Mouse (Mus musculus) ES-E14 (cell line): ENCODE data around the gene Man2b1. TPM values are rescaled to one million over a fixed set of nuclear protein-coding genes. Genes with fewer than 3 reads are reported as not detected.
"Not testable (repeated sequence)": the region's sequence is repeated elsewhere in the genome, so short reads cannot be mapped to it uniquely, and the experiment has no call there.

ENCODE experiments used
- DNase-seq: peaks from one replicate; pipeline ENCODE4 v3.0.0-alpha.2; 2013; ENCODE audit warnings: low read depth, low spot score
- H3K27ac ChIP-seq: 2 replicates; pipeline ENCODE4 v1.5.1; 2012; ENCODE audit warnings: low read depth, mild to moderate bottlenecking, low read length, moderate library complexity, mixed read lengths; ENCODE audit not compliant: poor library complexity, insufficient read depth, severe bottlenecking
- H3K36me3 ChIP-seq: 2 replicates; pipeline ENCODE4 v1.6.1; 2012; ENCODE audit warnings: mild to moderate bottlenecking, low read length, moderate library complexity, mixed read lengths; ENCODE audit not compliant: control insufficient read depth, poor library complexity, insufficient read depth, severe bottlenecking
- H3K4me1 ChIP-seq, 2 experiments: fragments of 150-350 bp in 1 of 2; sonication (generic) in 1 of 2; 2 replicates each; pipeline ENCODE4 v1.6.1; 2012; ENCODE audit warnings: low read length in 2 of 2, mild to moderate bottlenecking in 1 of 2, mixed read lengths in 1 of 2; ENCODE audit not compliant: control insufficient read depth in 2 of 2, insufficient read depth in 2 of 2, poor library complexity in 1 of 2
- H3K4me3 ChIP-seq, 2 experiments: fragments of 150-350 bp in 1 of 2; sonication (generic) in 1 of 2; 2 replicates each; pipeline ENCODE4 v1.5.1; 2012; ENCODE audit warnings: low read length in 2 of 2, low read depth in 1 of 2, mild to moderate bottlenecking in 1 of 2, mixed read lengths in 1 of 2; ENCODE audit not compliant: insufficient read depth in 1 of 2, poor library complexity in 1 of 2, severe bottlenecking in 1 of 2
- H3K9ac ChIP-seq: 2 replicates; pipeline ENCODE4 v1.6.1; 2012; ENCODE audit warnings: low read depth, mild to moderate bottlenecking, low read length, mixed read lengths; ENCODE audit not compliant: poor library complexity, insufficient read depth, severe bottlenecking
- H3K9me3 ChIP-seq: fragments of 150-350 bp; sonication (generic); 2 replicates; pipeline ENCODE4 v1.6.1; 2012; ENCODE audit warnings: low read depth, mild to moderate bottlenecking, low read length; ENCODE audit not compliant: control insufficient read depth, insufficient read depth
- CHD2 ChIP-seq: IDR thresholded peaks from 2 replicates; pipeline ENCODE4 v1.6.1; 2014; ENCODE audit warnings: mild to moderate bottlenecking, low read depth, low read length, inconsistent platforms
- HCFC1 ChIP-seq: IDR thresholded peaks from 2 replicates; pipeline ENCODE4 v1.6.1; 2012; ENCODE audit warnings: low read length, inconsistent platforms, borderline replicate concordance; ENCODE audit not compliant: insufficient read depth
- MAFK ChIP-seq: IDR thresholded peaks from 2 replicates; pipeline ENCODE4 v1.6.1; 2014; ENCODE audit warnings: mild to moderate bottlenecking, low read depth, low read length, inconsistent platforms; ENCODE audit not compliant: insufficient read depth
- ZC3H11A ChIP-seq: IDR thresholded peaks from 2 replicates; pipeline ENCODE4 v1.6.1; 2012; ENCODE audit warnings: low read depth, mild to moderate bottlenecking, inconsistent platforms, low read length, borderline replicate concordance
- ZNF384 ChIP-seq: IDR thresholded peaks from 2 replicates; pipeline ENCODE4 v1.6.1; 2012; ENCODE audit warnings: low read depth, low read length, inconsistent platforms
- in situ Hi-C, 2 experiments: fragments of 600-800 bp; cut with MboI; formaldehyde crosslinking; loops; one replicate each; pipeline ENCODE4 v1.15.1; 2025; ENCODE audit warnings: low sequenced_read_pairs in 2 of 2, inconsistent platforms in 1 of 2; ENCODE audit not compliant: unreplicated experiment in 2 of 2
- total RNA-seq: library from RNA; depleted of rRNA; stranded (reverse); fragments of 300-350 nt; gene quantifications from 2 replicates; pipeline ENCODE4 v1.2.3, GENCODE M21; 2012

Gene Man2b1
- total RNA-seq, 1 experiment, result 40.2 TPM

DNA sequence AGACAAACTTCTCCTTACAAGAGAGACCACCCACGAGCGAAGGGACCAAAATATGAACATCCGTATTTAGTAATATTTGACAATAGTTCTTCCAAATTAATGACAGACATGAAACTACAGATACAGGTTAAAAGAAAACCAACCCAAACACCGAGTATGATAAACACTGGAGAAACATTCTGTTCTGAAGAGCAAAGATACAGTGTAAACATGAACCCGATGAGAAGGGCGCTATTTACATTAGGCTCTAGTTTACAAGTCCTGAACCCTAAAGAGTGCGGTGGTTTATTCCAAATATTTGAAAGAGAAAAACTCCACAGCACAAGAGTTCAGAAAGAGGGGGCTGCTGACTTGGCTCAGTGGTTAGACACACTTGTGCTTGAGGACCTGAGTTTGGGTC is 33.9 kb downstream of the Man2b1 start:
- in situ Hi-C loops, result no loop called here
- no peak overlapping the region for H3K9ac ChIP-seq
- H3K9me3 ChIP-seq, result no peaks in the 10 kb centered on the region
- no peaks in the 10 kb centered on the region for H3K36me3 ChIP-seq
- no peaks in the 10 kb centered on the region for H3K4me1 ChIP-seq
- no peak overlapping the region for H3K4me3 ChIP-seq
- TF ChIP-seq MAFK, result no peak
- no peak for TF ChIP-seq CHD2
- TF ChIP-seq ZC3H11A, result no peak
- TF ChIP-seq HCFC1, result no peak
- no peak for TF ChIP-seq ZNF384
- H3K27ac ChIP-seq, result no peak overlapping the region
- DNase-seq, result no peak

DNA sequence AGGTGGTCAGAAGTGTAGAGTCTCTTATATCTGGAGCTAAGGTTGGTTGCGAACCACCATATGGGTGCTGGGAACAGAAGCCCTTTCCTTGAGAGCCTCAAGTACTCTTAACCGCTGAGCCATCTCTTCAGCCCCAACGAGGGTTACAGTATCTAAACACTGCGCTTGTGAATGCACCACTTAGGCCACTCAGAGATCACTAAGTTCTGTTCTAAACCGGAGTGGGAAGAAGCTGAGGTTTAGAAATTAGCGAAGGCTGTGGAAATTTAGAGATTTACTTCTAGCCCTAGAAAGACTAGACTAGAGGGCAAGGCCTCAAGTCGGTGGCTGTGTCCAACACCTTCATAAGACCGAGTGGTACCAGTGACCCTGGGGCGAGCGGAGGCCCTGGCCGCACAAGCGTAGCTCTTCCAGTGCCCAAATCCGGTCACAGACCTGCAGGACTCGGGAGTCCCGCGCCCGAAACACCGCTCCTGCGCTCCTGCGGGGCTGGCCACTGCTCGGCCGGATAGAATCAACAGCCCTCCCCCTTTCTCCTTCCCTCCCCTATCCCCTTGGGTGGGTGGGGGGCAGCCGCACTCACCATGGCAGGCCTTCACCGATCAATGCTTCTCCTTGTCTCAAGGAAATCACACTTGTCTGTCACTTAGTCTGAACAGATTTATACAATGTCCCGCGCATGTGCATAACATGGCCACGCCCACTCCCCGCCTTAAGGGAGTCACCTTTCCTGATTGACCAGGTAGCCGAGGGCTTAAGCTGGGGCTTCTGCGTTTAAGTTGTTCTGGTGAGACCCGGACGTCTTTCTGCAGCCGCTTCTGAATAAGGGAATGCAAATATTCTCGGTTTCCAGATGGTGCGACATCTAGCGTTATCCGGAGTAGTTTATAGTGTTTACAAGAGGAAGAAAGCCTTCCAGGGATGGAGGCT is 36.2 kb downstream of the Man2b1 start:
- Histone ChIP-seq H3K36me3 (no peaks in the 10 kb centered on the region), H3K27ac (no peak overlapping the region)
- in situ Hi-C loops, result no loop called here

DNA sequence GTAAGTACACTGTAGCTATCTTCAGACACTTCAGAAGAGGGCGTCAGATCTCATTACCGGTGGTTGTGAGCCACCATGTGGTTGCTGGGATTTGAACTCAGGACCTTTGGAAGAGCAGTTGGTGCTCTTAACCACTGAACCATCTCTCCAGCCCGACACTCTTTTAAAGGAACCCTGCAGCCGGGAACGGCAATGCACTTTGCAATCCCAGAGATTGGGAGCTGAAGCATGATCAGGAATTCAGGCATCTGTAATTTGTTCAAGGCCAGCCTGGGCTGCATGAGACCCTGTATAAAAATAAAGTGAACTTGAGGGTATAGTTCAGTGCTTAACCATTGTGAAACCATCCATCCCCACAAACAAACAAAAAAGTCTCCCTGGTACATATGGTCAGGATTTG is 37.2 kb downstream of the Man2b1 start:
- H3K4me1 ChIP-seq, DNase-seq, H3K27ac ChIP-seq, H3K9me3 ChIP-seq, H3K36me3 ChIP-seq, H3K9ac ChIP-seq, in situ Hi-C loops, H3K4me3 ChIP-seq: not testable (repeated sequence)

More for the DNA sequence above, 36.2 kb downstream of the Man2b1 start:
- Histone ChIP-seq H3K9ac (peak overlapping the region; percentile 31), H3K4me3 (peak overlapping the region; percentile 67 to 97), H3K9me3 (no peaks in the 10 kb centered on the region), H3K4me1 (no peaks in the 10 kb centered on the region)
- TF ChIP-seq MAFK (no peak), HCFC1 (no peak), ZNF384 (no peak), ZC3H11A (no peak), CHD2 (no peak)
- peak; percentile 89 for DNase-seq

DNA sequence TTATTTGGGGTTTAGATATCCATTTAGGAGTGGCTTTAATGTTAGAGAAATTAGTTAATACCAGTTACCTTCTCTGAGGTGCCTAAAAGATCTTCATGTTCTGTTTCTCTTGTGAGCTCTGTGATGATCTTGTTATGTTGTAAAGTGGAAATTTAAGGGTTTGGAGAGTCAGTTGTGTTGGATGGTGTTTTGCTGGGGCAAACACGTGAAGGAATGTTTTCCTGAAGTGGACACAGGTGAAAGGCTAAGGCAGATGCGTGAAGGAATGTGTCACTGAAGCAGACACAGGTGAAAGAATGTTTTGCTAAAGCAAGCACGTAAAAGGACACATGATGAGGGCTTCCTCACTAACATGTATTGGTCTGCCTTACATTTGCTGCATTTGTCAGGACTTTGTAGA is 39.9 kb downstream of the Man2b1 start, which contains the start of gene Zfp791:
TSS of gene Zfp791 (minus strand) at position 101 of the 400 bp plus-strand sequence.
- in situ Hi-C loops, result no loop called here
- no peak within 1 kb of the TSS for H3K4me3 ChIP-seq
- H3K4me1 ChIP-seq, result no peaks in the 10 kb centered on the region
- TF ChIP-seq CHD2, result no peak
- TF ChIP-seq ZC3H11A, result no peak
- TF ChIP-seq MAFK, result no peak
- no peak for TF ChIP-seq HCFC1
- no peak for TF ChIP-seq ZNF384
- H3K27ac ChIP-seq, result no peak within 1 kb of the TSS
- H3K9me3 ChIP-seq, result no peaks in the 10 kb centered on the region
- H3K9ac ChIP-seq, result no peak within 1 kb of the TSS
- H3K36me3 ChIP-seq, result no peaks in the 10 kb centered on the region
- DNase-seq, result no peak

DNA sequence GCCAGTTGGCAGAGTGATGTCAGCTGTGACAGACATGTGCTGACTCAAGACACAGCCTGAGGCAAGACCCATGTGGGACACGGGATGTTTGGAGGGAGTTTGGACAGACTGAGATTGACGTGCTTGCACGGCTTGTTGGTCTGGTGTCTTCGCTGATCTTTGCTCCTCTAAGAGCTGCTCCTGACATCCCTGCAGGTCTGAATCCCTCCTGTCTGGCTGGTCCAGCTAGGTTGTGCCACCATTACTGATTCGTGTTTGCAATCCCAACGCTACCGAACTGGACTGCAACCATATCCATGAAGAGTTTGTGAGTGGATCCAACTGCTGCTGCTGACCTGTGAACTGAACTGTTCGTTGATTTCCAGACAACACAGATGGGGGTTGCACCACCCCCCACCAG is 40.6 kb downstream of the Man2b1 start:
- Histone ChIP-seq H3K4me1 (no peaks in the 10 kb centered on the region), H3K36me3 (no peaks in the 10 kb centered on the region), H3K4me3 (no peak overlapping the region), H3K27ac (no peak overlapping the region), H3K9me3 (no peaks in the 10 kb centered on the region), H3K9ac (no peak overlapping the region)
- no peak for TF ChIP-seq CHD2
- TF ChIP-seq HCFC1, result no peak
- no peak for TF ChIP-seq MAFK
- TF ChIP-seq ZC3H11A, result no peak
- TF ChIP-seq ZNF384, result no peak
- DNase-seq, result no peak
- in situ Hi-C loops, result no loop called here
